In genomic region chr9:102423465-102423918, GRCm38 (mm10) we compare ENCODE assay signal across 8 mouse cellular contexts.
DNase-seq lines count a peak whose midpoint lies in the region; ATAC-seq lines count a peak whose summit lies in the region.

No protein-coding gene starts in this region.

- no peaks in the 10 kb centered on the region for H3K9me3 ChIP-seq in heart, embryonic 13.5 days
- H3K9me3 ChIP-seq in hindbrain, embryonic 14.5 days (ENCODE audit: control insufficient read depth, low read length) = no peaks in the 10 kb centered on the region
- no peaks in the 10 kb centered on the region for H3K9me3 ChIP-seq in midbrain, embryonic 11.5 days (ENCODE audit: control insufficient read depth, low read length)

- peak overlapping the region; percentile 53 for H3K9ac ChIP-seq in heart, embryonic 13.5 days
- H3K9ac ChIP-seq in hindbrain, embryonic 14.5 days = peak overlapping the region; percentile 41
- peak overlapping the region; percentile 63 for H3K9ac ChIP-seq in midbrain, embryonic 11.5 days (ENCODE audit: low read length)

- DNase-seq in heart, adult 18-20 months = no peak
- DNase-seq in embryo, embryonic 10.5 days (ENCODE audit: low spot score) = peak; percentile 45
- peak; percentile 36 for DNase-seq in hindbrain, embryonic 14.5 days (ENCODE audit: low spot score)
- DNase-seq in midbrain, embryonic 11.5 days (ENCODE audit: low spot score, missing footprints) = peak; percentile 94
- no peak for DNase-seq in spleen, adult 18-20 months
- no peak for DNase-seq in Muller cell, postnatal 12 days (ENCODE audit: inconsistent ontology term)

- 37% methylated on average over 9 of the region's 9 CpGs for WGBS in heart, embryonic 13.5 days
- WGBS in hindbrain, embryonic 14.5 days = 9% methylated on average over 9 of the region's 9 CpGs
- 12% methylated on average over 9 of the region's 9 CpGs for WGBS in midbrain, embryonic 11.5 days

- no peak overlapping the region for H3K27ac ChIP-seq in heart, embryonic 13.5 days (replicated peaks)
- peak overlapping the region; percentile 79 for H3K27ac ChIP-seq in hindbrain, embryonic 14.5 days
- H3K27ac ChIP-seq in midbrain, embryonic 11.5 days (ENCODE audit: low read depth, low read length) = peak overlapping the region; percentile 78

- ATAC-seq in heart, embryonic 13.5 days (ENCODE audit: extremely low read depth, insufficient number of reproducible peaks, low FRiP score, low TSS enrichment) = no peak
- ATAC-seq in hindbrain, embryonic 14.5 days (ENCODE audit: low FRiP score) = no peak; the same call in 1 of the 2 replicates
- ATAC-seq in midbrain, embryonic 11.5 days (ENCODE audit: low FRiP score) = 0 out of 2 replicates have a peak, but pooled peaks have one; percentile 34
- ATAC-seq in megakaryocyte progenitor cell, adult 5-6 weeks (replicated peaks; ENCODE audit: poor library complexity) = no peak

- H3K36me3 ChIP-seq in heart, embryonic 13.5 days = no peaks in the 10 kb centered on the region
- H3K36me3 ChIP-seq in hindbrain, embryonic 14.5 days (replicated peaks; ENCODE audit: control insufficient read depth, insufficient read depth) = no peaks in the 10 kb centered on the region
- no peaks in the 10 kb centered on the region for H3K36me3 ChIP-seq in midbrain, embryonic 11.5 days (ENCODE audit: control insufficient read depth, insufficient read depth, low read length)

- peak overlapping the region; percentile 24; the same call in 1 of the 2 replicates for H3K4me3 ChIP-seq in heart, embryonic 13.5 days
- no peak overlapping the region for H3K4me3 ChIP-seq in hindbrain, embryonic 14.5 days (replicated peaks; ENCODE audit: low read length)
- H3K4me3 ChIP-seq in midbrain, embryonic 11.5 days (ENCODE audit: low read depth, low read length) = 0 out of 2 replicates have a peak overlapping the region, but pooled peaks have one; percentile 5

- peaks cover 13% of the 10 kb centered on the region for H3K4me1 ChIP-seq in heart, embryonic 13.5 days
- peaks cover 29% of the 10 kb centered on the region for H3K4me1 ChIP-seq in hindbrain, embryonic 14.5 days (replicated peaks; ENCODE audit: control insufficient read depth, insufficient read depth, low read length)
- H3K4me1 ChIP-seq in midbrain, embryonic 11.5 days (ENCODE audit: control insufficient read depth, insufficient read depth, low read length) = peaks cover 29% of the 10 kb centered on the region

- peak overlapping the region; percentile 55 for H3K4me2 ChIP-seq in heart, embryonic 13.5 days
- peak overlapping the region; percentile 36 for H3K4me2 ChIP-seq in hindbrain, embryonic 14.5 days (replicated peaks)
- peak overlapping the region; percentile 38 for H3K4me2 ChIP-seq in midbrain, embryonic 11.5 days

- peaks cover 6% of the 10 kb centered on the region; the same call in 1 of the 2 replicates for H3K27me3 ChIP-seq in heart, embryonic 13.5 days (replicated peaks)
- no peaks in the 10 kb centered on the region for H3K27me3 ChIP-seq in hindbrain, embryonic 14.5 days (ENCODE audit: control insufficient read depth, insufficient read depth, low read length)
- no peaks in the 10 kb centered on the region; the same call in 1 of the 2 replicates for H3K27me3 ChIP-seq in midbrain, embryonic 11.5 days (ENCODE audit: control insufficient read depth, insufficient read depth, low read length)

Comparison
In these comparisons a context has a peak if more than half of its experiments do, and no peak if none do; other contexts are left out.
1. DNase-seq: peak in embryo, embryonic 10.5 days (single experiment), hindbrain, embryonic 14.5 days (single experiment) and midbrain, embryonic 11.5 days (single experiment); none in heart, adult 18-20 months (0 of 2), spleen, adult 18-20 months (0 of 2) and Muller cell, postnatal 12 days (single experiment).
2. Peak in every context shown above with its lines, with median percentiles within 50 percentile points of each other: H3K4me2 ChIP-seq and H3K9ac ChIP-seq.